Mouse (Mus musculus): ENCODE results near the gene 4931429L15Rik. TPM values are rescaled to one million over a fixed set of nuclear protein-coding genes. Genes with fewer than 3 reads are reported as not detected.
"Not testable (repeated sequence)": the region's sequence is repeated elsewhere in the genome, so short reads cannot be mapped to it uniquely, and the experiment has no call there.

The 4931429L15Rik gene
- total RNA-seq (2021) = not detected
- long read RNA-seq = 0 reads

GRCm38 (mm10) chr9:46319886-46320285 lies at the start of gene 4931429L15Rik:
Gene 4931429L15Rik (minus strand): TSS chr9:46319986.
- not testable (repeated sequence) for DNase-seq (ENCODE audit: low spot score in 2 of 2)

GRCm38 (mm10) chr9:46362459-46362858 lies 42.7 kb upstream of the 4931429L15Rik start:
- DNase-seq (ENCODE audit: low spot score in 2 of 2) = no peak

GRCm38 (mm10) chr9:46361461-46362111 lies 41.8 kb upstream of the 4931429L15Rik start:
- no peak for DNase-seq (ENCODE audit: low spot score in 2 of 2)

- DNase-seq (ENCODE audit: low spot score in 2 of 2) = peak in 1 of 2 experiments; percentile 85
These were observed 34.2 kb upstream of the 4931429L15Rik start for GRCm38 (mm10) chr9:46353992-46354391.

- peak in 1 of 2 experiments; percentile 63 for DNase-seq (ENCODE audit: low spot score in 2 of 2)
These were observed 33.5 kb upstream of the 4931429L15Rik start for GRCm38 (mm10) chr9:46353330-46353724.

DNA sequence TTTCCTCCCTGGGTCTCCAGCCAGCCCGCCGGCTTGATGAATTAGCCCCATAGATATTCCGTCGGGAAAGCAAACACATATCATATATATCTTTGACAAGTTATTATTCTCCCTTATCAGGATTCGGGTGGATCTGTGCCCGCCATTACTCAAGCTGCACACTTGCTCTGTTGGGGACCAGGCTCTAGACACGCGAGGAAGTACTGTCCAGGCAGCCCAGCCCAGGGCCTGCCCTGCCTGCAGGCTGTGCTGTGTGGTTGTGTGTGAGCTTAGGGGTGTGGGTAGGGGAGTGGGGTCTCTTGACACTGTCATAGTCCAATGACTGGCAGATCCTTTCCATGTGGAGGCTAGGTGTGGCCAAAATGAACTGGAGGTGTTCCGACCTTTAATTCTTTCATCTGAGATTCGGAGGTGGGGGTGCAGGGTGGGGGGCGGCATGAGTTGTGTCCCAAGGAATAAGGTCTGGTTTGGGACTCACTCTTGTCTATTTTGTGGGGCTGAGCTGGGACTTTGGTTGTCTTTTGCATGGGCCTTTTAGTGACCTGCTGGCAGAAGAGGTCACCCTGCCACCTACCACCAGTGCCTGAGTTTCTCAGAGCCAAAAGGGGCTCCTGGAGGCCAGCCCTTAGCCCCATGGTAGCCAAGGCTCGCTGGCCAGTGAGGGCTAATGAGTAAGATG lies 33.0 kb upstream of the 4931429L15Rik start:
- no peak for DNase-seq (ENCODE audit: low spot score in 2 of 2)

GRCm38 (mm10) chr9:46350451-46350981 lies 30.7 kb upstream of the 4931429L15Rik start:
- DNase-seq (ENCODE audit: low spot score in 2 of 2) = peak in 1 of 2 experiments; percentile 52

GRCm38 (mm10) chr9:46345887-46346665 lies 26.3 kb upstream of the 4931429L15Rik start:
- no peak for DNase-seq (ENCODE audit: low spot score in 2 of 2)

- DNase-seq (ENCODE audit: low spot score in 2 of 2) = no peak
These were observed 19.4 kb upstream of the 4931429L15Rik start for GRCm38 (mm10) chr9:46339051-46339652.

DNA sequence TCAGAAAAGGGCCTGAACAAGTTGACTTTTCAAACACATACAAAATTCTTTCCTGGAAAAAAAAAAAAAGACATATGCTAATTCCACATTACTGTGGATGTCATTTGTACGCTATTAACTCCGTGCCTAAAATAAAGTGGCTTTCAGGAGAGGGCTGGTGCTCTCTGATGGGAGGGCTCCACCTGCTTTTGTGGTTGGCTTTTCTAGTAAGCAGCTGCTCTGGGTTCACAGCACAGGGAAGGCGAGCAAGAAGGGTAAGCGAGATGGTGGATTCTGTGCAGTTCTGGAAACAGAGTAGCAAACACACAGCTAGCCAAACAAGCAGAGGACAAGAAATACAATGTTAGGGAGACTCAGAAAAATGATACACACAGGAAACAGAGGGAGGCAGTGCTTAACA lies 18.6 kb upstream of the 4931429L15Rik start:
- no peak for DNase-seq (ENCODE audit: low spot score in 2 of 2)

GRCm38 (mm10) chr9:46337852-46338291 lies 18.1 kb upstream of the 4931429L15Rik start:
- DNase-seq (ENCODE audit: low spot score in 2 of 2) = peak in 1 of 2 experiments; percentile 72

DNA sequence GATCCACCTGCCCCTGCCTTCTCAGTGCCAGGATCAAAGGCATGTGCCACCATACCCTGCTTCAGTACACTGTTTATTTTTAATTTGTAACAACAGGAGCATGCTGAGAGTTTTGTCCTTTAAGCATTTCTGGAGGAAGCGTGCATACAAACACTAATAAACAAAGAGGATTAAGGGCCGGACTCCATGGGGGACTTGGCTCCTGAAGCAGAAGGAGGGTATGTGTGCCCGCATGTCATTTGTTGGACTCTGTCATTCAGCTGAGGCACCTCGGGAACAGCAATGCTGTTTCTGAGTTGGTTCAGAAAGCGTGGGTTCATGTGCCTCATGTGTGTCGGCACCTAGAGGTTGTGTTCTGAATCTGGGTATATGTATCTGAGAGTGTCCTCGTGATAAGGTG lies 17.5 kb upstream of the 4931429L15Rik start:
- DNase-seq (ENCODE audit: low spot score in 2 of 2) = peak in 1 of 2 experiments; percentile 28

- not testable (repeated sequence) for DNase-seq (ENCODE audit: low spot score in 2 of 2)
These were observed 16.5 kb upstream of the 4931429L15Rik start for GRCm38 (mm10) chr9:46336294-46336693.

- DNase-seq (ENCODE audit: low spot score in 2 of 2) = no peak
These were observed 15.7 kb upstream of the 4931429L15Rik start for GRCm38 (mm10) chr9:46335461-46335995.

GRCm38 (mm10) chr9:46334471-46335025 lies 14.8 kb upstream of the 4931429L15Rik start:
- no peak for DNase-seq (ENCODE audit: low spot score in 2 of 2)

DNA sequence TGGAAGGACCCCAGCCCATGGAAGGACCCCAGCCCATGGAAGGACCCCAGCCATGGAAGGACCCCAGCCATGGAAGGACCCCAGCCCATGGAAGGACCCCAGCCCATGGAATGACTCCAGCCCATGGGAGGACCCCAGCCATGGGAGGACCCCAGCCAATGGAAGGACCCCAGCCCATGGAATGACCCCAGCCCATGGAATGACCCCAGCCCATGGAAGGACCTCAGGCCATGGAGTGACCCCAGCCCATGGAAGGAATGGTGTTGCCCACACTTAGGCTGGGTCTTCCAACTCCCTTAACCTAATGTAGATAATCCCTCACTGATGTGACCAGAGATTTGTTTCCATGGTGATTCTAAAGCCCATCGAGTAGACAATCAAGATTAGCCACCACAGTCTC lies 11.5 kb upstream of the 4931429L15Rik start:
- DNase-seq (ENCODE audit: low spot score in 2 of 2) = no peak

DNA sequence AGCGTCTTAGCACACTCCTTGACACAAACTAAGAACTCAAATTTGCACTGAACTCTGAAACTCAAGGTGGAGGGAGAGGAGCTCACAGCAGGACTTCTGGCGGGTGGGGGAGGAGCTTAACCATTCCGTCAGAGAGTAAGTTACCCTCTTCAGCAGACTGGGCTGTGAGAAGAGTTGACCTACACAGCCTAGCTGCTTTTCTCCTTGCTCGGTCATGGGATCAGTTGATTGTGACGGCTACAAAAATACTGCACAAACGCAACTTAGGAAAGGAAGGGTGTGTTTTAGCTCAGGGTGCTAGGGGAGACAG lies 10.8 kb upstream of the 4931429L15Rik start:
- DNase-seq (ENCODE audit: low spot score in 2 of 2) = no peak

- DNase-seq (ENCODE audit: low spot score in 2 of 2) = no peak
These were observed 10.2 kb upstream of the 4931429L15Rik start for GRCm38 (mm10) chr9:46329801-46330585.

GRCm38 (mm10) chr9:46329250-46329648 lies 9.5 kb upstream of the 4931429L15Rik start:
- no peak for DNase-seq (ENCODE audit: low spot score in 2 of 2)

Measured in layer of hippocampus, adult 18-20 months (tissue).